Mouse (Mus musculus) thymus, adult 2 months (tissue): Measurements from ENCODE around the gene Rnf187. TPM values are rescaled to one million over a fixed set of nuclear protein-coding genes. Genes with fewer than 3 reads are reported as not detected.
"Not testable (repeated sequence)": the region's sequence is repeated elsewhere in the genome, so short reads cannot be mapped to it uniquely, and the experiment has no call there.

Experiments
- DNase-seq: peaks from one replicate; pipeline ENCODE4 v3.0.0; 2021
- H3K27ac ChIP-seq: fragments of 200-500 bp; 2 replicates; pipeline ENCODE4 v1.5.1; 2012; ENCODE audit warnings: low read length, control low read depth; ENCODE audit not compliant: control insufficient read depth, insufficient read depth
- H3K27me3 ChIP-seq: fragments of 200-500 bp; 2 replicates; pipeline ENCODE4 v1.6.1; 2012; ENCODE audit warnings: mild to moderate bottlenecking, low read length, moderate library complexity, mixed read lengths; ENCODE audit not compliant: control insufficient read depth, insufficient read depth
- H3K36me3 ChIP-seq: fragments of 200-500 bp; 2 replicates; pipeline ENCODE4 v1.6.1; 2012; ENCODE audit warnings: mild to moderate bottlenecking, low read length, moderate library complexity; ENCODE audit not compliant: control insufficient read depth, insufficient read depth
- H3K4me1 ChIP-seq: fragments of 200-500 bp; replicated peaks from 2 replicates; pipeline ENCODE4 v1.6.1; 2012; ENCODE audit warnings: low read length; ENCODE audit not compliant: control insufficient read depth, insufficient read depth
- H3K4me3 ChIP-seq: fragments of 200-500 bp; 2 replicates; pipeline ENCODE4 v1.5.1; 2012; ENCODE audit warnings: mild to moderate bottlenecking, low read length, control low read depth, moderate library complexity; ENCODE audit not compliant: control insufficient read depth, insufficient read depth
- CTCF ChIP-seq: fragments of 200-500 bp; IDR thresholded peaks from 2 replicates; pipeline ENCODE4 v1.5.1; 2012; ENCODE audit warnings: mild to moderate bottlenecking, control low read depth, low read length, moderate library complexity, borderline replicate concordance; ENCODE audit not compliant: control insufficient read depth, poor library complexity, insufficient read depth; ENCODE audit errors: extremely low read depth
- POLR2A ChIP-seq: fragments of 200-500 bp; IDR thresholded peaks from 2 replicates; pipeline ENCODE4 v1.6.1; 2012; ENCODE audit warnings: mild to moderate bottlenecking, low read length, control low read depth, moderate library complexity; ENCODE audit not compliant: control insufficient read depth, poor library complexity, insufficient read depth; ENCODE audit errors: extremely low read depth
- WGBS: fragments of 180-500 bp; shearing (Covaris S2); methylation state at CpG from one replicate; pipeline ENCODE4 v1.1.7; 2018; 5-methylcytosine and 5-hydroxymethylcytosine counted together
- polyA plus RNA-seq: library from polyadenylated mRNA; depleted of rRNA; stranded (reverse); fragments of >200 nt; gene quantifications from 2 replicates; pipeline ENCODE4 v1.2.3, GENCODE M21; 2012

Gene Rnf187
- polyA plus RNA-seq, 1 experiment, result 335 TPM

GRCm38 (mm10) chr11:58957226-58957914, 18.7 kb upstream of the Rnf187 start:
- no peak for TF ChIP-seq POLR2A
- TF ChIP-seq CTCF, result no peak
- WGBS, result 95% methylated on average over 5 of the region's 5 CpGs
- DNase-seq, result no peak
- Histone ChIP-seq H3K4me1 (peaks cover 22% of the 10 kb centered on the region), H3K4me3 (no peak overlapping the region), H3K27me3 (no peaks in the 10 kb centered on the region; the same call in 1 of the 2 replicates), H3K36me3 (no peaks in the 10 kb centered on the region; the same call in 1 of the 2 replicates), H3K27ac (no peak overlapping the region)

GRCm38 (mm10) chr11:58955868-58956257, 17.1 kb upstream of the Rnf187 start:
- no peaks in the 10 kb centered on the region for H3K27me3 ChIP-seq

GRCm38 (mm10) chr11:58955143-58955867, 16.6 kb upstream of the Rnf187 start:
- Histone ChIP-seq H3K36me3 (no peaks in the 10 kb centered on the region; the same call in 1 of the 2 replicates), H3K4me3 (peak overlapping the region; percentile 61), H3K27ac (peak overlapping the region; percentile 95), H3K27me3 (no peaks in the 10 kb centered on the region), H3K4me1 (peaks cover 22% of the 10 kb centered on the region)
- peak; percentile 45 for DNase-seq
- no peak; the same call in 1 of the 2 replicates for TF ChIP-seq POLR2A
- TF ChIP-seq CTCF, result no peak
- under 1% methylated on average over 20 of the region's 20 CpGs for WGBS

More at GRCm38 (mm10) chr11:58955868-58956257, 17.1 kb upstream of the Rnf187 start:
- no peak for TF ChIP-seq CTCF
- no peak for TF ChIP-seq POLR2A
- 32% methylated on average over 8 of the region's 8 CpGs for WGBS
- Histone ChIP-seq H3K4me1 (peaks cover 22% of the 10 kb centered on the region), H3K36me3 (no peaks in the 10 kb centered on the region; the same call in 1 of the 2 replicates), H3K27ac (no peak overlapping the region), H3K4me3 (no peak overlapping the region)
- DNase-seq, result no peak

- Histone ChIP-seq H3K36me3 (no peaks in the 10 kb centered on the region; the same call in 1 of the 2 replicates), H3K4me1 (peaks cover 20% of the 10 kb centered on the region), H3K4me3 (peak within 1 kb of the TSS; percentile 61), H3K27me3 (no peaks in the 10 kb centered on the region), H3K27ac (peak within 1 kb of the TSS; percentile 95)
- peak; percentile 86 for DNase-seq
- under 1% methylated on average over 49 of the region's 49 CpGs for WGBS
- TF ChIP-seq CTCF (peak; percentile 73; the same call in 1 of the 2 replicates), POLR2A (peak; percentile 82; the same call in 1 of the 2 replicates)
Measured at GRCm38 (mm10) chr11:58954420-58955142, 15.9 kb upstream of the Rnf187 start, which contains the start of the genes Hist3h2a and Trim17. Gene Hist3h2a, plus strand, starts transcription at chr11:58954685. Gene Trim17, plus strand, starts transcription at chr11:58954685.

- H3K27ac ChIP-seq, result peak overlapping the region; percentile 84
- peaks cover 22% of the 10 kb centered on the region for H3K4me1 ChIP-seq
- not testable (repeated sequence) for H3K36me3 ChIP-seq, H3K27me3 ChIP-seq, DNase-seq
- peak overlapping the region; percentile 60 for H3K4me3 ChIP-seq
- 0% methylated on average over 17 of the region's 17 CpGs for WGBS
Measured at GRCm38 (mm10) chr11:58954170-58954419, 15.4 kb upstream of the Rnf187 start.

- H3K36me3 ChIP-seq, result no peaks in the 10 kb centered on the region; the same call in 1 of the 2 replicates
- H3K27me3 ChIP-seq, result no peaks in the 10 kb centered on the region
- WGBS, result 1% methylated on average over 33 of the region's 33 CpGs
- peak; percentile 63 for DNase-seq
- peak overlapping the region; percentile 60 for H3K4me3 ChIP-seq
- peaks cover 21% of the 10 kb centered on the region for H3K4me1 ChIP-seq
- TF ChIP-seq POLR2A (no peak), CTCF (no peak)
- H3K27ac ChIP-seq, result peak overlapping the region; percentile 84
Measured at GRCm38 (mm10) chr11:58953351-58954169, 14.8 kb upstream of the Rnf187 start.
